Mouse (Mus musculus): Measurements from ENCODE around the gene A530032D15Rik. TPM values are rescaled to one million over a fixed set of nuclear protein-coding genes. Genes with fewer than 3 reads are reported as not detected.
"Not testable (repeated sequence)": the region's sequence is repeated elsewhere in the genome, so short reads cannot be mapped to it uniquely, and the experiment has no call there.

A530032D15Rik gene
- polyA plus RNA-seq (2015; fragmentation: Nextera tagmentation; extraction: Ambion mirVana): 0.12 TPM in 1 of 2 replicates, not detected in the other

- H3K4me2 ChIP-seq; H3K27ac ChIP-seq; ATAC-seq (ENCODE audit: low read depth); H3K4me1 ChIP-seq (replicated peaks); DNase-seq; H3K4me3 ChIP-seq (replicated peaks); H3K9me3 ChIP-seq (replicated peaks); H3K9ac ChIP-seq; H3K27me3 ChIP-seq; H3K36me3 ChIP-seq: not testable (repeated sequence)
- no CpG with 5 or more reads among the region's 7 CpGs for WGBS (ENCODE audit: insufficient replicate concordance)
Observed at GRCm38 (mm10) chr1:85109753-85110152, at the start of gene A530032D15Rik. Gene A530032D15Rik, minus strand, starts transcription at chr1:85109853.

GRCm38 (mm10) chr1:85155151-85155550 is 45.5 kb upstream of the A530032D15Rik start:
- H3K4me2 ChIP-seq; H3K4me1 ChIP-seq (replicated peaks); H3K9me3 ChIP-seq (replicated peaks); H3K36me3 ChIP-seq; H3K27me3 ChIP-seq; DNase-seq; H3K4me3 ChIP-seq (replicated peaks); ATAC-seq (ENCODE audit: low read depth); H3K9ac ChIP-seq; H3K27ac ChIP-seq: not testable (repeated sequence)
- WGBS (ENCODE audit: insufficient replicate concordance): 60% methylated on average over 4 of the region's 5 CpGs

- H3K4me3 ChIP-seq (replicated peaks); H3K9ac ChIP-seq; H3K4me1 ChIP-seq (replicated peaks); H3K27ac ChIP-seq; H3K4me2 ChIP-seq; ATAC-seq (ENCODE audit: low read depth); H3K36me3 ChIP-seq; H3K9me3 ChIP-seq (replicated peaks); H3K27me3 ChIP-seq; DNase-seq: not testable (repeated sequence)
- WGBS (ENCODE audit: insufficient replicate concordance): 77% methylated on average over 22 of the region's 22 CpGs
Observed at GRCm38 (mm10) chr1:85133671-85134070, 24.0 kb upstream of the A530032D15Rik start.

GRCm38 (mm10) chr1:85121841-85122240 is 12.2 kb upstream of the A530032D15Rik start:
- not testable (repeated sequence) for ATAC-seq (ENCODE audit: low read depth); H3K36me3 ChIP-seq; H3K4me3 ChIP-seq (replicated peaks); H3K4me2 ChIP-seq; H3K27ac ChIP-seq; H3K9ac ChIP-seq; H3K9me3 ChIP-seq (replicated peaks); H3K4me1 ChIP-seq (replicated peaks); DNase-seq; H3K27me3 ChIP-seq
- 69% methylated on average over 4 of the region's 4 CpGs for WGBS (ENCODE audit: insufficient replicate concordance)

- not testable (repeated sequence) for H3K27me3 ChIP-seq; DNase-seq; ATAC-seq (ENCODE audit: low read depth)
Observed at GRCm38 (mm10) chr1:85118341-85118740, 8.7 kb upstream of the A530032D15Rik start.

GRCm38 (mm10) chr1:85117537-85117936 is 7.9 kb upstream of the A530032D15Rik start:
- not testable (repeated sequence) for H3K27ac ChIP-seq; H3K27me3 ChIP-seq; H3K9ac ChIP-seq; H3K9me3 ChIP-seq (replicated peaks); H3K4me2 ChIP-seq; DNase-seq; H3K4me3 ChIP-seq (replicated peaks); H3K4me1 ChIP-seq (replicated peaks); H3K36me3 ChIP-seq; ATAC-seq (ENCODE audit: low read depth)
- WGBS (ENCODE audit: insufficient replicate concordance): 43% methylated on average over 4 of the region's 6 CpGs

More at GRCm38 (mm10) chr1:85118341-85118740, 8.7 kb upstream of the A530032D15Rik start:
- H3K4me1 ChIP-seq (replicated peaks); H3K4me2 ChIP-seq; H3K9ac ChIP-seq; H3K9me3 ChIP-seq (replicated peaks); H3K36me3 ChIP-seq; H3K4me3 ChIP-seq (replicated peaks); H3K27ac ChIP-seq: not testable (repeated sequence)
- 63% methylated on average over 5 of the region's 6 CpGs for WGBS (ENCODE audit: insufficient replicate concordance)

- not testable (repeated sequence) for H3K9me3 ChIP-seq (replicated peaks); DNase-seq; H3K27ac ChIP-seq; ATAC-seq (ENCODE audit: low read depth); H3K4me2 ChIP-seq; H3K9ac ChIP-seq; H3K4me1 ChIP-seq (replicated peaks); H3K4me3 ChIP-seq (replicated peaks); H3K36me3 ChIP-seq; H3K27me3 ChIP-seq
- WGBS (ENCODE audit: insufficient replicate concordance): 43% methylated on average over 6 of the region's 6 CpGs
Observed at GRCm38 (mm10) chr1:85114666-85115402, 5.2 kb upstream of the A530032D15Rik start.

- WGBS (ENCODE audit: insufficient replicate concordance): 60% methylated on average over 3 of the region's 3 CpGs
- H3K4me2 ChIP-seq; H3K27me3 ChIP-seq; H3K4me3 ChIP-seq (replicated peaks); H3K36me3 ChIP-seq; H3K4me1 ChIP-seq (replicated peaks); H3K9ac ChIP-seq; H3K9me3 ChIP-seq (replicated peaks); ATAC-seq (ENCODE audit: low read depth); H3K27ac ChIP-seq; DNase-seq: not testable (repeated sequence)
Observed at GRCm38 (mm10) chr1:85114078-85114477, 4.4 kb upstream of the A530032D15Rik start.

GRCm38 (mm10) chr1:85112889-85113288 is 3.2 kb upstream of the A530032D15Rik start:
- 49% methylated on average over 2 of the region's 5 CpGs for WGBS (ENCODE audit: insufficient replicate concordance)
- ATAC-seq (ENCODE audit: low read depth); H3K9me3 ChIP-seq (replicated peaks); H3K27ac ChIP-seq; H3K4me1 ChIP-seq (replicated peaks); DNase-seq; H3K36me3 ChIP-seq; H3K4me2 ChIP-seq; H3K4me3 ChIP-seq (replicated peaks); H3K9ac ChIP-seq; H3K27me3 ChIP-seq: not testable (repeated sequence)

- H3K9me3 ChIP-seq (replicated peaks); H3K4me3 ChIP-seq (replicated peaks); ATAC-seq (ENCODE audit: low read depth); H3K4me1 ChIP-seq (replicated peaks); H3K27ac ChIP-seq; H3K9ac ChIP-seq; H3K36me3 ChIP-seq; H3K4me2 ChIP-seq; H3K27me3 ChIP-seq; DNase-seq: not testable (repeated sequence)
- WGBS (ENCODE audit: insufficient replicate concordance): 76% methylated on average over 7 of the region's 7 CpGs
Observed at GRCm38 (mm10) chr1:85112266-85112665, 2.6 kb upstream of the A530032D15Rik start.

- H3K9me3 ChIP-seq (replicated peaks); H3K4me2 ChIP-seq; H3K9ac ChIP-seq; H3K27ac ChIP-seq; H3K36me3 ChIP-seq; H3K27me3 ChIP-seq; DNase-seq; H3K4me3 ChIP-seq (replicated peaks); ATAC-seq (ENCODE audit: low read depth); H3K4me1 ChIP-seq (replicated peaks): not testable (repeated sequence)
- WGBS (ENCODE audit: insufficient replicate concordance): 49% methylated on average over 10 of the region's 10 CpGs
Observed at GRCm38 (mm10) chr1:85111572-85111971, 1.9 kb upstream of the A530032D15Rik start.

- H3K36me3 ChIP-seq; H3K27ac ChIP-seq; H3K4me1 ChIP-seq (replicated peaks); H3K4me2 ChIP-seq; H3K27me3 ChIP-seq; H3K9me3 ChIP-seq (replicated peaks); H3K9ac ChIP-seq; ATAC-seq (ENCODE audit: low read depth); DNase-seq; H3K4me3 ChIP-seq (replicated peaks): not testable (repeated sequence)
- WGBS (ENCODE audit: insufficient replicate concordance): 69% methylated on average over 3 of the region's 3 CpGs
Observed at GRCm38 (mm10) chr1:85110876-85111275, 1.2 kb upstream of the A530032D15Rik start.

All from liver, embryonic 13.5 days (tissue).